Mouse (Mus musculus): ENCODE results near the gene Sec61a2. TPM values are rescaled to one million over a fixed set of nuclear protein-coding genes. Genes with fewer than 3 reads are reported as not detected.

Gene Sec61a2
- total and polyA plus RNA-seq, 2 experiments from 2014 or later, result 101 to 106 TPM

DNA sequence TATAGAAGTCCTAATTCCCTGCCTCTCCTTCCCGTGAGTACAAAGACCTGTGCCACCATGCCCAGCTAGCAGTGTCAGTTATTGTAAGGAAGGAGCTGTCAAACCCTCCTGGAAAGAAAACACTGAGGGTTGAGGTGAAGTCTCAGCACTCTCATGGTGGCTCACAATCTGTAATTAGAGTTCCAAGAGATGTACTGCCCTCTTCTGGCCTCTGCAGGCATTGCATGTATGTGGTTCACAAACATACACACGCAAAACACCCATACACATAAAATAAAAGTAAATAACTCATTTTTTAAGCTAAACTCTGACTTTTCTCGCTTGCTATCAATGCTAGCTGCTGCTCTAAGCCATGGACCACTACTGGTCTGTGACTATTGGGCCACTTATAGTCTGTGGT lies 11.4 kb upstream of the Sec61a2 start:
- TF ChIP-seq CTCF (IDR thresholded peaks at IDR 0.05), result peak; percentile 74
- H3K36me3 ChIP-seq (ENCODE audit: insufficient read depth, low read length), result peaks cover 28% of the 10 kb centered on the region
- DNase-seq (ENCODE audit: low spot score), result peak; percentile 43
- H3K27me3 ChIP-seq (ENCODE audit: insufficient read depth, low read length), result no peaks in the 10 kb centered on the region
- WGBS, result 45% methylated on average over 3 of the region's 3 CpGs
- no peak for ATAC-seq (ENCODE audit: low FRiP score)
- no peaks in the 10 kb centered on the region for H3K4me1 ChIP-seq (ENCODE audit: insufficient read depth, low read length)
- H3K4me2 ChIP-seq (ENCODE audit: low read depth, low read length, poor library complexity, severe bottlenecking), result no peak overlapping the region
- H3K9ac ChIP-seq (replicated peaks; ENCODE audit: low read length, poor library complexity, severe bottlenecking), result no peak overlapping the region
- H3K9me3 ChIP-seq (ENCODE audit: low read length), result no peaks in the 10 kb centered on the region
- no peak overlapping the region for H3K4me3 ChIP-seq (ENCODE audit: low read depth, low read length)
- H3K27ac ChIP-seq (ENCODE audit: low read depth, low read length), result no peak overlapping the region

DNA sequence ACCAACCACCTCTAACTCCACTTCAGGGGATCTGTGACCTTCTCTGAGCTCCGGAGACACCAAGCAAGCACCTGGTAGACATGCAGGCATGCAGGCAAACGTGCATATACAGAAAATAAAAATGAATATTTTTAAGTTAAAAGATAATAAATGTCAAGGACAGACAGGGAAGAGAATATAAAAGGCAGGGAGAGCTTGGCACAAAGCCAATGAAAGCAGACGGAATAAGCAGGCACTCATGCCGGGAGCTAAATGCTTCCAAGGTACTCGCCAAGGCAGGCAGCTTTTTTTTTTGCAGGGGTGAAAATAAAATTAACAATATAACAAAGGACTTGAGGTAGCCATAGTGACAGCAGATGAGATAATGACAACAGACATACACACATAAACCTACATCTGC lies 10.9 kb upstream of the Sec61a2 start:
- WGBS, result 34% methylated on average over 5 of the region's 5 CpGs

GRCm38 (mm10) chr2:5900145-5900544 lies 4.9 kb upstream of the Sec61a2 start:
- WGBS, result 52% methylated on average over 5 of the region's 5 CpGs
- Histone ChIP-seq H3K27ac (ENCODE audit: low read depth, low read length) (no peak overlapping the region), H3K4me3 (ENCODE audit: low read depth, low read length) (no peak overlapping the region), H3K36me3 (ENCODE audit: insufficient read depth, low read length) (peaks cover 20% of the 10 kb centered on the region), H3K9me3 (ENCODE audit: low read length) (no peaks in the 10 kb centered on the region), H3K4me2 (ENCODE audit: low read depth, low read length, poor library complexity, severe bottlenecking) (no peak overlapping the region), H3K27me3 (ENCODE audit: insufficient read depth, low read length) (no peaks in the 10 kb centered on the region), H3K4me1 (ENCODE audit: insufficient read depth, low read length) (no peaks in the 10 kb centered on the region), H3K9ac (replicated peaks; ENCODE audit: low read length, poor library complexity, severe bottlenecking) (no peak overlapping the region)
- peak; percentile 67 for TF ChIP-seq CTCF (IDR thresholded peaks at IDR 0.05)
- DNase-seq (ENCODE audit: low spot score), result peak; percentile 49
- no peak for ATAC-seq (ENCODE audit: low FRiP score)

More for the DNA sequence above, 10.9 kb upstream of the Sec61a2 start:
- Histone ChIP-seq H3K9ac (replicated peaks; ENCODE audit: low read length, poor library complexity, severe bottlenecking) (no peak overlapping the region), H3K4me3 (ENCODE audit: low read depth, low read length) (no peak overlapping the region), H3K36me3 (ENCODE audit: insufficient read depth, low read length) (peaks cover 28% of the 10 kb centered on the region), H3K4me1 (ENCODE audit: insufficient read depth, low read length) (no peaks in the 10 kb centered on the region), H3K27me3 (ENCODE audit: insufficient read depth, low read length) (no peaks in the 10 kb centered on the region), H3K9me3 (ENCODE audit: low read length) (no peaks in the 10 kb centered on the region), H3K4me2 (ENCODE audit: low read depth, low read length, poor library complexity, severe bottlenecking) (no peak overlapping the region), H3K27ac (ENCODE audit: low read depth, low read length) (no peak overlapping the region)
- DNase-seq (ENCODE audit: low spot score), result peak; percentile 45
- TF ChIP-seq CTCF (IDR thresholded peaks at IDR 0.05), result no peak
- ATAC-seq (ENCODE audit: low FRiP score), result no peak

DNA sequence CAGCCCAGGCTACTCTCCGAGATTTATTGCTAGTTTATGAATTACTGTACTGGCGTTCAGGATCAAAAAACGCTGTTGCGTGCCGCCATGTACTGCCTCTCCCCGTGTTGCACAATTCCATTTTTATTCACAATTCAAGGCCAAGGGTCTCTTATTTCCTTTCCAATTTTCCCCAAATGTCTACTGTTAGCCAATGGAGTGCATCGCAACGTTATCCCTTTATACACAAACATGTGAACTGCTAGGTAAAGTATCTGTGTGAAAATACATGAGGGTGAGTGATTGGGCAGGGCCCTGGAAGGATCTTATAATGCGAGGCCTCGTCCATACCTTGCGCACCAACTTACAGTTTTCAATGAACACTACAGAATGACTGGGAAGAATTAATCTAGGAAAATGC lies 936 bp downstream of the Sec61a2 start:
- Histone ChIP-seq H3K27me3 (ENCODE audit: insufficient read depth, low read length) (no peaks in the 10 kb centered on the region), H3K4me2 (ENCODE audit: low read depth, low read length, poor library complexity, severe bottlenecking) (peak overlapping the region; percentile 55), H3K27ac (ENCODE audit: low read depth, low read length) (no peak overlapping the region), H3K9me3 (ENCODE audit: low read length) (no peaks in the 10 kb centered on the region), H3K4me1 (ENCODE audit: insufficient read depth, low read length) (no peaks in the 10 kb centered on the region; the same call in 1 of the 2 replicates), H3K9ac (replicated peaks; ENCODE audit: low read length, poor library complexity, severe bottlenecking) (peak overlapping the region; percentile 91), H3K36me3 (ENCODE audit: insufficient read depth, low read length) (no peaks in the 10 kb centered on the region; the same call in 1 of the 2 replicates), H3K4me3 (ENCODE audit: low read depth, low read length) (peak overlapping the region; percentile 89)
- 42% methylated on average over 11 of the region's 11 CpGs for WGBS
- DNase-seq (ENCODE audit: low spot score) (no peak), ATAC-seq (ENCODE audit: low FRiP score) (peak; percentile 25; the same call in 1 of the 2 replicates)
- TF ChIP-seq CTCF (IDR thresholded peaks at IDR 0.05), result no peak

- ATAC-seq (ENCODE audit: low FRiP score), result no peak
- no peaks in the 10 kb centered on the region for H3K9me3 ChIP-seq (ENCODE audit: low read length)
- H3K36me3 ChIP-seq (ENCODE audit: insufficient read depth, low read length), result peaks cover 24% of the 10 kb centered on the region
- no peaks in the 10 kb centered on the region for H3K27me3 ChIP-seq (ENCODE audit: insufficient read depth, low read length)
- no peak for DNase-seq (ENCODE audit: low spot score)
- no peak overlapping the region for H3K27ac ChIP-seq (ENCODE audit: low read depth, low read length)
- no peak overlapping the region for H3K9ac ChIP-seq (replicated peaks; ENCODE audit: low read length, poor library complexity, severe bottlenecking)
- no peak for TF ChIP-seq CTCF (IDR thresholded peaks at IDR 0.05)
- no peak overlapping the region for H3K4me3 ChIP-seq (ENCODE audit: low read depth, low read length)
- no peaks in the 10 kb centered on the region; the same call in 1 of the 2 replicates for H3K4me1 ChIP-seq (ENCODE audit: insufficient read depth, low read length)
- no peak overlapping the region for H3K4me2 ChIP-seq (ENCODE audit: low read depth, low read length, poor library complexity, severe bottlenecking)
- 61% methylated on average over 2 of the region's 2 CpGs for WGBS
These were observed 5.8 kb downstream of the Sec61a2 start for GRCm38 (mm10) chr2:5889412-5889811.

- Histone ChIP-seq H3K4me3 (ENCODE audit: low read depth, low read length) (no peak overlapping the region), H3K27ac (ENCODE audit: low read depth, low read length) (no peak overlapping the region), H3K9me3 (ENCODE audit: low read length) (no peaks in the 10 kb centered on the region), H3K27me3 (ENCODE audit: insufficient read depth, low read length) (no peaks in the 10 kb centered on the region), H3K4me2 (ENCODE audit: low read depth, low read length, poor library complexity, severe bottlenecking) (no peak overlapping the region), H3K9ac (replicated peaks; ENCODE audit: low read length, poor library complexity, severe bottlenecking) (no peak overlapping the region), H3K36me3 (ENCODE audit: insufficient read depth, low read length) (peaks cover 26% of the 10 kb centered on the region), H3K4me1 (ENCODE audit: insufficient read depth, low read length) (no peaks in the 10 kb centered on the region)
- DNase-seq (ENCODE audit: low spot score) (no peak), ATAC-seq (ENCODE audit: low FRiP score) (no peak)
- TF ChIP-seq CTCF (IDR thresholded peaks at IDR 0.05), result no peak
- WGBS, result 88% methylated on average over 5 of the region's 5 CpGs
These were observed 6.4 kb downstream of the Sec61a2 start for GRCm38 (mm10) chr2:5888865-5889264.
